Mouse (Mus musculus) duodenum, adult 2 months (tissue): ENCODE data around the gene Dnah7c. TPM values are rescaled to one million over a fixed set of nuclear protein-coding genes. Genes with fewer than 3 reads are reported as not detected.

Experiments used
- polyA plus RNA-seq: library from polyadenylated mRNA; depleted of rRNA; stranded (reverse); fragments of >200 nt; gene quantifications from 2 replicates; pipeline ENCODE4 v1.2.3, GENCODE M21; 2012; ENCODE audit warnings: low replicate concordance; rRNA removed

Gene Dnah7c
- polyA plus RNA-seq: not detected in 2 replicates

DNA sequence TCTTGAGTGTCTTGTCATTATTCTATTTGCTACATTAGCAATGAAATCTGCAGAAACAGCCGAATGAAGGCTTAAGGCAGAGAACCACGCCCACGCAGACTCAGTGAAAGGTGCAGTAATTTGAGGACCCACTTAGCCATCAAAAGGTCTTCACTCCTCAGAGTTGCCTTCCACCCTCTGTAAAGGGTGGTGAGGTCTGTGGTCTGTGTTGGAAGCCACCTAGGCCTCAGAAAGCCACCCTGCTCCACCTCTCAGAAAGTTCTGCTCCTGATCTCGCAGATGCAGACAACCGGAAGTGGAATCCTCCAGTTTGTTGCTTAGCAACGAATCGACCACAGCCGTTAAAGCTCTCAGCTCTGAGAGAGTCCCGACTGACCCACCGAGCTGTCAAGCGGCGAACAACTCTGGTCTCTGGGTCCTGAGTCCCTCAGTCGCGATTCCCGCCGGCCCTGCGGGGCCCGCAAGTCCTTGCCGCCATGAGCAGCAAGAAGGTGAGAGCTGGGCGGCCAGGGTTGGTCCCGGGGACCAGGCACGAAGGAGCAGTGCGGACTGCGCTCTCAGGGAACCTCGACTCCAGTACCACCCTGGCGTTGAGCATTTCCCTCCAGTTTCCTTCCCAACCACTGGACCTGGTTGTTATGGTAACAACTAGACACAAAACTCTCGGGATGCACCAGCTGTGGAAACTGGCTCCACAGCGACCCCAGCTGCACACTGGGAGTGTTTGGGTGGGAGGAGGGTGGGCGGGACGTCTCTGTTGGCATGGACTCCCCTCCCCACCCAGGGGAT lies at the start of gene Dnah7c:
Gene Dnah7c (plus strand): TSS at position 456 of the 789 bp plus-strand sequence.

